Mouse (Mus musculus): ENCODE results near the gene Ccdc90b.

DNA sequence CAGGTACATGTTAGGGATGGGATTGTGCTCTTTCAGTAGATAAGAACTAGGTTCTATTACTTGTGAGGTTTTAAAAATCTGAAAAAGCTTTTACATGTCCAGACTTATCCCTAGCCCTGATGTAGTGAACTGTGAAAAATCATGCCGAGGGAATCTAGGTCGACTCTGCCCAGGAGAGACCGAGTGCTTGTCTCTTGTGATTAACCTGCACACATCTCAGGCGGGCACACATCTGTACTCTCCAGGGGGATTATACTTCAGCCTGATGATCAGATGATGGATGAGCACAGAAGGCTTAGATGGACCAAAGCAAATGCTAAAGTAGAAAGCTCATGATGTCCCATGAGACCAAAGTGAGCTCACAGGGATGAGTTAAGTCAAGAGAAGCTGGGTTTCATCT lies 31.7 kb upstream of the Ccdc90b start:
- no peak for TF ChIP-seq CTCF (IDR thresholded peaks at IDR 0.05; ENCODE audit: low read depth)
- TF ChIP-seq EP300 (IDR thresholded peaks at IDR 0.05; ENCODE audit: low read depth): no peak
